Mouse (Mus musculus): ENCODE results near the gene Kank2. TPM values are rescaled to one million over a fixed set of nuclear protein-coding genes. Genes with fewer than 3 reads are reported as not detected.
A peak's percentile ranks its signal among the peaks of the same experiment; 100 is the strongest.
"Not testable (repeated sequence)": the region's sequence is repeated elsewhere in the genome, so short reads cannot be mapped to it uniquely, and the experiment has no call there.

Kank2 gene
- polyA plus RNA-seq, 1 experiment from 2014 or later, result 11.6 TPM

- H3K36me3 ChIP-seq (ENCODE audit: control insufficient read depth, insufficient read depth, low read length); H3K27ac ChIP-seq (ENCODE audit: low read length); ATAC-seq (ENCODE audit: insufficient read depth, low FRiP score); H3K27me3 ChIP-seq (ENCODE audit: control insufficient read depth, insufficient read depth, low read length); H3K4me2 ChIP-seq (ENCODE audit: low read depth, low read length); H3K9ac ChIP-seq (ENCODE audit: low read length); H3K9me3 ChIP-seq (replicated peaks; ENCODE audit: control insufficient read depth, low read length); H3K4me1 ChIP-seq (ENCODE audit: control insufficient read depth, insufficient read depth, low read length); H3K4me3 ChIP-seq (replicated peaks; ENCODE audit: low read length): not testable (repeated sequence)
- WGBS, result 79% methylated on average over 1 of the region's 2 CpGs
These were observed 12.2 kb downstream of the Kank2 start for GRCm38 (mm10) chr9:21786309-21786708.

GRCm38 (mm10) chr9:21784517-21785307 is 13.8 kb downstream of the Kank2 start:
- H3K27ac ChIP-seq (ENCODE audit: low read length), result no peak overlapping the region
- no peak overlapping the region for H3K4me2 ChIP-seq (ENCODE audit: low read depth, low read length)
- 0 out of 2 replicates have a peak, but pooled peaks cover 10% of the 10 kb centered on the region for H3K36me3 ChIP-seq (ENCODE audit: control insufficient read depth, insufficient read depth, low read length)

GRCm38 (mm10) chr9:21781657-21782468 is 16.7 kb downstream of the Kank2 start:
- 72% methylated on average over 15 of the region's 15 CpGs for WGBS
- Histone ChIP-seq H3K4me1 (ENCODE audit: control insufficient read depth, insufficient read depth, low read length) (no peaks in the 10 kb centered on the region), H3K36me3 (ENCODE audit: control insufficient read depth, insufficient read depth, low read length) (peaks cover 33% of the 10 kb centered on the region), H3K9me3 (replicated peaks; ENCODE audit: control insufficient read depth, low read length) (no peaks in the 10 kb centered on the region), H3K27me3 (ENCODE audit: control insufficient read depth, insufficient read depth, low read length) (no peaks in the 10 kb centered on the region), H3K4me2 (ENCODE audit: low read depth, low read length) (no peak overlapping the region), H3K4me3 (replicated peaks; ENCODE audit: low read length) (no peak overlapping the region), H3K27ac (ENCODE audit: low read length) (no peak overlapping the region), H3K9ac (ENCODE audit: low read length) (no peak overlapping the region)
- no peak for ATAC-seq (ENCODE audit: insufficient read depth, low FRiP score)

More at GRCm38 (mm10) chr9:21784517-21785307, 13.8 kb downstream of the Kank2 start:
- no peak overlapping the region for H3K4me3 ChIP-seq (replicated peaks; ENCODE audit: low read length)
- H3K9ac ChIP-seq (ENCODE audit: low read length), result no peak overlapping the region
- no peaks in the 10 kb centered on the region for H3K4me1 ChIP-seq (ENCODE audit: control insufficient read depth, insufficient read depth, low read length)
- H3K27me3 ChIP-seq (ENCODE audit: control insufficient read depth, insufficient read depth, low read length), result no peaks in the 10 kb centered on the region
- WGBS, result 75% methylated on average over 7 of the region's 7 CpGs
- peak; percentile 42; the same call in 1 of the 2 replicates for ATAC-seq (ENCODE audit: insufficient read depth, low FRiP score)
- H3K9me3 ChIP-seq (replicated peaks; ENCODE audit: control insufficient read depth, low read length), result no peaks in the 10 kb centered on the region

- 83% methylated on average over 3 of the region's 3 CpGs for WGBS
- ATAC-seq (ENCODE audit: insufficient read depth, low FRiP score), result no peak
- Histone ChIP-seq H3K4me3 (replicated peaks; ENCODE audit: low read length) (no peak overlapping the region), H3K4me2 (ENCODE audit: low read depth, low read length) (no peak overlapping the region), H3K27me3 (ENCODE audit: control insufficient read depth, insufficient read depth, low read length) (no peaks in the 10 kb centered on the region), H3K9ac (ENCODE audit: low read length) (no peak overlapping the region), H3K27ac (ENCODE audit: low read length) (no peak overlapping the region), H3K9me3 (replicated peaks; ENCODE audit: control insufficient read depth, low read length) (no peaks in the 10 kb centered on the region), H3K36me3 (ENCODE audit: control insufficient read depth, insufficient read depth, low read length) (peaks cover 41% of the 10 kb centered on the region), H3K4me1 (ENCODE audit: control insufficient read depth, insufficient read depth, low read length) (no peaks in the 10 kb centered on the region)
These were observed 20.8 kb downstream of the Kank2 start for GRCm38 (mm10) chr9:21777726-21778125.

GRCm38 (mm10) chr9:21774353-21774752 is 24.2 kb downstream of the Kank2 start:
- H3K36me3 ChIP-seq (ENCODE audit: control insufficient read depth, insufficient read depth, low read length), result peaks cover 34% of the 10 kb centered on the region

GRCm38 (mm10) chr9:21773396-21773795 is 25.1 kb downstream of the Kank2 start:
- not testable (repeated sequence) for H3K4me2 ChIP-seq (ENCODE audit: low read depth, low read length); H3K27ac ChIP-seq (ENCODE audit: low read length); H3K9ac ChIP-seq (ENCODE audit: low read length); ATAC-seq (ENCODE audit: insufficient read depth, low FRiP score); H3K27me3 ChIP-seq (ENCODE audit: control insufficient read depth, insufficient read depth, low read length); H3K9me3 ChIP-seq (replicated peaks; ENCODE audit: control insufficient read depth, low read length); H3K4me3 ChIP-seq (replicated peaks; ENCODE audit: low read length)
- Histone ChIP-seq H3K4me1 (ENCODE audit: control insufficient read depth, insufficient read depth, low read length) (peaks cover 12% of the 10 kb centered on the region), H3K36me3 (ENCODE audit: control insufficient read depth, insufficient read depth, low read length) (peaks cover 26% of the 10 kb centered on the region)
- WGBS, result 79% methylated on average over 5 of the region's 5 CpGs

More at GRCm38 (mm10) chr9:21774353-21774752, 24.2 kb downstream of the Kank2 start:
- Histone ChIP-seq H3K27ac (ENCODE audit: low read length) (no peak overlapping the region), H3K27me3 (ENCODE audit: control insufficient read depth, insufficient read depth, low read length) (no peaks in the 10 kb centered on the region), H3K4me3 (replicated peaks; ENCODE audit: low read length) (no peak overlapping the region), H3K9ac (ENCODE audit: low read length) (no peak overlapping the region), H3K4me1 (ENCODE audit: control insufficient read depth, insufficient read depth, low read length) (peaks cover 2% of the 10 kb centered on the region; the same call in 1 of the 2 replicates), H3K9me3 (replicated peaks; ENCODE audit: control insufficient read depth, low read length) (no peaks in the 10 kb centered on the region), H3K4me2 (ENCODE audit: low read depth, low read length) (no peak overlapping the region)
- 92% methylated on average over 16 of the region's 16 CpGs for WGBS
- no peak for ATAC-seq (ENCODE audit: insufficient read depth, low FRiP score)

GRCm38 (mm10) chr9:21769558-21770183 is 28.9 kb downstream of the Kank2 start:
- Histone ChIP-seq H3K4me2 (ENCODE audit: low read depth, low read length) (no peak overlapping the region), H3K4me1 (ENCODE audit: control insufficient read depth, insufficient read depth, low read length) (peaks cover 12% of the 10 kb centered on the region), H3K36me3 (ENCODE audit: control insufficient read depth, insufficient read depth, low read length) (peaks cover 6% of the 10 kb centered on the region; the same call in 1 of the 2 replicates), H3K27me3 (ENCODE audit: control insufficient read depth, insufficient read depth, low read length) (no peaks in the 10 kb centered on the region), H3K9me3 (replicated peaks; ENCODE audit: control insufficient read depth, low read length) (no peaks in the 10 kb centered on the region), H3K27ac (ENCODE audit: low read length) (peak overlapping the region; percentile 85; the same call in 1 of the 2 replicates), H3K9ac (ENCODE audit: low read length) (peak overlapping the region; percentile 39), H3K4me3 (replicated peaks; ENCODE audit: low read length) (no peak overlapping the region)
- 0 out of 2 replicates have a peak, but pooled peaks have one; percentile 8 for ATAC-seq (ENCODE audit: insufficient read depth, low FRiP score)
- WGBS, result 73% methylated on average over 26 of the region's 26 CpGs

GRCm38 (mm10) chr9:21768511-21769411 is 29.8 kb downstream of the Kank2 start:
- peaks cover 6% of the 10 kb centered on the region; the same call in 1 of the 2 replicates for H3K36me3 ChIP-seq (ENCODE audit: control insufficient read depth, insufficient read depth, low read length)
- ATAC-seq (ENCODE audit: insufficient read depth, low FRiP score), result peak; percentile 73; the same call in 1 of the 2 replicates
- 44% methylated on average over 13 of the region's 13 CpGs for WGBS
- no peak overlapping the region for H3K4me3 ChIP-seq (replicated peaks; ENCODE audit: low read length)
- H3K27me3 ChIP-seq (ENCODE audit: control insufficient read depth, insufficient read depth, low read length), result no peaks in the 10 kb centered on the region
- no peaks in the 10 kb centered on the region for H3K9me3 ChIP-seq (replicated peaks; ENCODE audit: control insufficient read depth, low read length)
- peak overlapping the region; percentile 85 for H3K27ac ChIP-seq (ENCODE audit: low read length)
- H3K9ac ChIP-seq (ENCODE audit: low read length), result peak overlapping the region; percentile 43; the same call in 1 of the 2 replicates
- peaks cover 12% of the 10 kb centered on the region for H3K4me1 ChIP-seq (ENCODE audit: control insufficient read depth, insufficient read depth, low read length)
- H3K4me2 ChIP-seq (ENCODE audit: low read depth, low read length), result no peak overlapping the region

All from stomach, embryonic 16.5 days (tissue).